Mouse (Mus musculus): ENCODE data around the gene Cnr2.
A peak's percentile ranks its signal among the peaks of the same experiment; 100 is the strongest.

Cnr2 gene

GRCm38 (mm10) chr4:135962198-135962597 is 67.0 kb downstream of the Cnr2 start:
- no peak for DNase-seq (ENCODE audit: low read depth in 1 of 2, low spot score in 2 of 2)

- DNase-seq (ENCODE audit: low read depth in 1 of 2, low spot score in 2 of 2): no peak
These were observed 67.8 kb downstream of the Cnr2 start for GRCm38 (mm10) chr4:135962946-135963345.

DNA sequence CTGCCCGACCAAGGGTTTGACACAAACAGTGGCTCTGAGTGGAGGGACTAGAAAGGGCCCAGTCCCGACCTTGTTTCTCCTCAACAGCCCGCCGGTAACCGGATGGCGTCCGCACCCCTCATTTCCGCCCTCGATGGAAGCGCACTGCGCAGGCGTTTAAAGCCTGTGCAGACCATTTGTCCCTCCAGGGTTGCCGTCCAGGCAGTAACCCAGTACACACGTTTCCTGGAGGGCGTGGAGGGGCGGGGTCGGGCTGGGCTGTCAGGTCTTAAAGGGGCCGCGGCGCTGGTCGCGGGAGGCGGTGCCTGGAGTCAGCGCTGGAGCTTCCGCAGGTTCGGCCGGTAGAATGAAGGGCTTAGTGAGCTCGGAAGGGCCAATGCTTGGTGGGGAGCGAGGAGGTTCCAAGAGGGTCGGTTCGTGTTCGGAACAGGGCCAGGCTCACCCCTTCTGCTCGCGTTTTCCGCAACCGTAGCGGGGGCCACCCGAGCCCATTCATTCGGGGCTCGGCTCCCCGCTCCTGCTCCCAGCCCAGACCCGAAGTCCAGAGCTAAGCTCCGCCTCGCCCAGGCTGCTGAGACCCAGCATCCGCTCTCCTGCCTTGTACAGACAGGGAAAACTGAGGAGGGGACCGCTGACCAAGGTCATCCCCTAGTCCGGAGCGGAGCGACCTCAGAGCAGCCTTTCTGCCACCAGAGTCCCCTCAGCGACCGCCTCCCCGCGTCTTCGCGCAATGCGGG is 68.4 kb downstream of the Cnr2 start, which contains the start of gene Gale:
Gene Gale (plus strand): TSS at position 271 of the 737 bp plus-strand sequence.
- DNase-seq (ENCODE audit: low read depth in 1 of 2, low spot score in 2 of 2): peak; percentile 74 to 84

DNA sequence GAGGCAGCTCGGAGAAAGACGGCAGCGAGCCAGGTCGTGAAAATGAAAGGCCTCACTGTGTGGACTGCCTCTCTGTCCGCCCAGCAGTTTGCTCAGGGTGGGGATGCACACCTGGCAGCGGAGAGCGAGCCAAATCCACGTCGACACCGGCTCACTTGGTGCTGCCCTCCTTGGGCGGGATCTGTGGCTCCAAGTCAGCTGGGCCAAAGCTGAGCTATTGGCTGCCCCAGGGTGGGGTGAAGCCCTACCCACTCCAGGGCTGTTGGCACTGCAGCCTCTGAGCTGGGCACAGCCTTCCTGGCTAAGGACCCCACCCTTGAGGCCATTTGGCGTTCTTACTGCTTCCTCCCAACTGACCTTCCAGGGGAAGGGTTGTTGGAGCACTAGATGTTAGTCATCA is 69.2 kb downstream of the Cnr2 start:
- no peak for DNase-seq (ENCODE audit: low read depth in 1 of 2, low spot score in 2 of 2)

GRCm38 (mm10) chr4:135965113-135965512 is 69.9 kb downstream of the Cnr2 start:
- DNase-seq (ENCODE audit: low read depth in 1 of 2, low spot score in 2 of 2): no peak

GRCm38 (mm10) chr4:135966283-135966682 is 71.1 kb downstream of the Cnr2 start:
- no peak for DNase-seq (ENCODE audit: low read depth in 1 of 2, low spot score in 2 of 2)

- no peak for DNase-seq (ENCODE audit: low read depth in 1 of 2, low spot score in 2 of 2)
These were observed 72.0 kb downstream of the Cnr2 start for GRCm38 (mm10) chr4:135967086-135967760.

DNA sequence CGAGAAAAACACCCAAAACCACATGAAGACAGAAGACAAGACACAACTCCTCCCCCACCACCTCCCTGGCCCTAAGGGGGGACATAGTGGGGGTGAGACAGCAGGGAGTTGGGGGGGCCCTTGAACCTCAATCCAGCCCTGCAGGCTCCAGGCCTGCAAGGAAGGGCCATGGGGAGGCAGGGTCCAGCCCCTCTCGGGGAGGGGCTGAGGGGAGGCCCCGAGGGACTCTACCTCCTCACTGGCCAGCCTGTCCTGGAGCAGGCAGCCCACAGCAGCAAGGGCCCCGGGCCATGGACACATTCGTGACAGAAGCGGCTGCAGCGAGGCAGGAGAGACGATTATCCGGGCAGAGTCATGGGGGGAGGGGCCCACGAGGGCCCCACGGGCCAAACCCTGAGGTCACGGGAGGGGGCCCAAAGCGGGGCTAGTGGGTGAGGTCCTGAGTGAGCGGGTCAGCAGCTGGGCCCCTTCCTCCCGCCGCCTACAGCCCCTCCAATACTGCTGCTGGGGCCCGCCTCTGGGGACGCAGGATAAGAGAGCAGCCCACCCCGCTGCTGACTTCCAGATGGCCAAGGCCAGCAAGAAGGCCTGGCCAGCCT is 73.2 kb downstream of the Cnr2 start:
- DNase-seq (ENCODE audit: low read depth in 1 of 2, low spot score in 2 of 2): no peak

GRCm38 (mm10) chr4:135969070-135969750 is 74.0 kb downstream of the Cnr2 start:
- DNase-seq (ENCODE audit: low read depth in 1 of 2, low spot score in 2 of 2): no peak

Measured in monocyte, adult 2 months (primary cell).